Mouse (Mus musculus) testis, postnatal 14 days (tissue): ENCODE data around the gene Gm20877.
"Not testable (repeated sequence)": the region's sequence is repeated elsewhere in the genome, so short reads cannot be mapped to it uniquely, and the experiment has no call there.

Experiments
- DNase-seq: peaks from one replicate; pipeline ENCODE4 v3.0.0; 2021; ENCODE audit warnings: low spot score

The Gm20877 gene

DNA sequence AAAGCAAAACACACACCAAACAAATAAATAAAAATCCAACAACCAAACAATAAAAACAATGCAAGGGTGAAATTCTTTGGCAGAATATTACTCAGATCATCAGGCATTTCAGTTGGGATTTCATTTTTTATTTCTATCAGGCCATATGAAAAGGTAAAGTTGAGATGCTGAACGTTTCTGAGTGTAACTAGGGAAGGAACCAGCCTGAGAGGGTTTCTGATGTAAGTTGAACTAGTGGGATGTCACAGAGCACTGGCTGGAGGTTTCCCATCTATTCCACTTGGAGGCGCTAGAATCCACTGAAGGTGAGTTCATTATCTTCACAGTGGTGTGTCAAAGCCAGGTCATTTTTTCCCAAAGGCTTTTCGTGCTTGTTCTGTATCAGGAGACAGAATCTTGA is at the start of gene Gm20877:
Gene Gm20877, plus strand, starts transcription at position 301 of the 400 bp plus-strand sequence.
- DNase-seq, result not testable (repeated sequence)
